Mouse (Mus musculus): Measurements from ENCODE around the gene Mlxip. TPM values are rescaled to one million over a fixed set of nuclear protein-coding genes. Genes with fewer than 3 reads are reported as not detected.

The Mlxip gene
- polyA plus RNA-seq (2014; fragmentation: Nextera tagmentation; extraction: Ambion mirVana): 26.5 and 29.1 TPM in 2 replicates

- Histone ChIP-seq H3K27ac (ENCODE audit: low read depth) (peak within 1 kb of the TSS; percentile 85), H3K27me3 (replicated peaks; ENCODE audit: control insufficient read depth, insufficient read depth, low read length) (no peaks in the 10 kb centered on the region)
- under 1% methylated on average over 50 of the region's 50 CpGs for WGBS
These were observed at the start of gene Mlxip for GRCm38 (mm10) chr5:123394303-123394956. TSS of gene Mlxip (plus strand) at chr5:123394798.

GRCm38 (mm10) chr5:123344963-123345852 lies 49.4 kb upstream of the Mlxip start:
- H3K27me3 ChIP-seq (replicated peaks; ENCODE audit: control insufficient read depth, insufficient read depth, low read length): no peaks in the 10 kb centered on the region
- peak overlapping the region; percentile 94 for H3K9ac ChIP-seq (ENCODE audit: low read length)
- peak overlapping the region; percentile 98 for H3K27ac ChIP-seq (ENCODE audit: low read depth)
- WGBS: under 1% methylated on average over 79 of the region's 87 CpGs
- peak overlapping the region; percentile 79 for H3K4me2 ChIP-seq (ENCODE audit: low read length)
- H3K4me3 ChIP-seq (ENCODE audit: low read depth, low read length): peak overlapping the region; percentile 90
- H3K4me1 ChIP-seq (replicated peaks; ENCODE audit: control insufficient read depth, insufficient read depth, low read length): peaks cover 17% of the 10 kb centered on the region
- DNase-seq (ENCODE audit: low spot score): peak; percentile 84
- ATAC-seq (replicated peaks; ENCODE audit: low FRiP score, low TSS enrichment, low read depth): peak; percentile 37
- no peaks in the 10 kb centered on the region for H3K36me3 ChIP-seq (ENCODE audit: control insufficient read depth, insufficient read depth, low read length)
- H3K9me3 ChIP-seq (ENCODE audit: control insufficient read depth, low read length): no peaks in the 10 kb centered on the region

More at GRCm38 (mm10) chr5:123394303-123394956, at the start of gene Mlxip:
- Histone ChIP-seq H3K4me1 (replicated peaks; ENCODE audit: control insufficient read depth, insufficient read depth, low read length) (peaks cover 26% of the 10 kb centered on the region), H3K9me3 (ENCODE audit: control insufficient read depth, low read length) (no peaks in the 10 kb centered on the region), H3K36me3 (ENCODE audit: control insufficient read depth, insufficient read depth, low read length) (no peaks in the 10 kb centered on the region), H3K4me3 (ENCODE audit: low read depth, low read length) (peak within 1 kb of the TSS; percentile 78), H3K9ac (ENCODE audit: low read length) (peak within 1 kb of the TSS; percentile 88), H3K4me2 (ENCODE audit: low read length) (peak within 1 kb of the TSS; percentile 79)
- ATAC-seq (replicated peaks; ENCODE audit: low FRiP score, low TSS enrichment, low read depth) (peak; percentile 98), DNase-seq (ENCODE audit: low spot score) (peak; percentile 94)

- Histone ChIP-seq H3K9ac (ENCODE audit: low read length) (peak overlapping the region; percentile 94), H3K4me2 (ENCODE audit: low read length) (peak overlapping the region; percentile 79), H3K27me3 (replicated peaks; ENCODE audit: control insufficient read depth, insufficient read depth, low read length) (no peaks in the 10 kb centered on the region), H3K36me3 (ENCODE audit: control insufficient read depth, insufficient read depth, low read length) (no peaks in the 10 kb centered on the region), H3K9me3 (ENCODE audit: control insufficient read depth, low read length) (no peaks in the 10 kb centered on the region), H3K4me1 (replicated peaks; ENCODE audit: control insufficient read depth, insufficient read depth, low read length) (peaks cover 17% of the 10 kb centered on the region), H3K27ac (ENCODE audit: low read depth) (peak overlapping the region; percentile 98), H3K4me3 (ENCODE audit: low read depth, low read length) (peak overlapping the region; percentile 90)
- DNase-seq (ENCODE audit: low spot score) (peak; percentile 86), ATAC-seq (replicated peaks; ENCODE audit: low FRiP score, low TSS enrichment, low read depth) (0 out of 2 replicates have a peak, but pooled peaks have one; percentile 13)
- 2% methylated on average over 22 of the region's 22 CpGs for WGBS
These were observed 48.5 kb upstream of the Mlxip start for GRCm38 (mm10) chr5:123345853-123346654.

DNA sequence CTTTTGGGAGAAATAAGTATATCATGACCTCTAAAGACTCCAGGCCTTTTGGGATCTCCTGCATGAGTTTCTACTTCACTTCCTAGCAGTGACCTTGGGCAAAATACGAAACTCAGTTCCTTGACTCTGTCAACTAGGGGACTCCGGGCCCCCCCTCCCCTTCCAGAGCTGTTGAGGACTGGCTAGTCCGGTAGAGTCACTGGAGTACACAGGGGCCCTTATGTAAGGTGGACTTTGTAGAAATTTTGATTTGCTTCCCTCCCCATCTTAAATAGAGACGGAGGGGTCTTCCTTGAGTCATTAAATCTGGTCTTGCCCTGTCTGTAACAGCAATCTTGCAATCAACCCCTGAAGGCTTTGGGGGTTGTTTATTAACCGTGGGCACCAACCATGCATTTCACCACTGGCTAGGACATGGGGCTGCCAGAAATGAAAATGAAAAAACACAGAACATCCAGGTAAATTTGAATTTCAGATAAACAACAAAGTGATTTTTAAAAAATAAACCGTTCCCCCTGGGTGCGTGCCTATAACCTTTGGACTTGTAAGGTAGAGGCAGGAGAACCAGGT lies 47.8 kb upstream of the Mlxip start:
- Histone ChIP-seq H3K27ac (ENCODE audit: low read depth) (peak overlapping the region; percentile 98), H3K4me3 (ENCODE audit: low read depth, low read length) (peak overlapping the region; percentile 90), H3K9me3 (ENCODE audit: control insufficient read depth, low read length) (no peaks in the 10 kb centered on the region), H3K36me3 (ENCODE audit: control insufficient read depth, insufficient read depth, low read length) (peaks cover 2% of the 10 kb centered on the region; the same call in 1 of the 2 replicates), H3K4me1 (replicated peaks; ENCODE audit: control insufficient read depth, insufficient read depth, low read length) (peaks cover 17% of the 10 kb centered on the region), H3K9ac (ENCODE audit: low read length) (peak overlapping the region; percentile 94), H3K4me2 (ENCODE audit: low read length) (peak overlapping the region; percentile 79), H3K27me3 (replicated peaks; ENCODE audit: control insufficient read depth, insufficient read depth, low read length) (no peaks in the 10 kb centered on the region)
- ATAC-seq (replicated peaks; ENCODE audit: low FRiP score, low TSS enrichment, low read depth) (no peak), DNase-seq (ENCODE audit: low spot score) (no peak)
- 54% methylated on average over 7 of the region's 7 CpGs for WGBS

DNA sequence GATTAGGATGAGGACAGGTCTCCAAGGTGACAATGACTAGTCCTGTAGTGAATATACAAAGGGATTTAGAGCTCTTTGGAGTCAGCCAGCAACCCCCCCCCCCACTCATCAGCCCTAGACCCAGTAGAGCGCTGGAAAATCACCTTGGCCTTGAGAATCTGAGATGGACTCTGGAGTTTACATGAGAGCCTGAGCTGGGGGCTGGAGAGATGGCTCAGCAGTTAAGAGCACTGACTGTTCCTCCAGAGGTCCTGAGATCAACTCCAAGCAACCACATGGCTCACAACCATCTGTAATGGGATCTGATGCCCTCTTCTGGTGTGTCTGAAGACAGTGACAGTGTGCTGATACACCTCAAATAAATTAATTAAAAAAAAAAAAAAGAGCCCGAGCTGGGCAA lies 46.6 kb upstream of the Mlxip start:
- Histone ChIP-seq H3K4me3 (ENCODE audit: low read depth, low read length) (no peak overlapping the region), H3K4me2 (ENCODE audit: low read length) (no peak overlapping the region), H3K27ac (ENCODE audit: low read depth) (no peak overlapping the region), H3K9ac (ENCODE audit: low read length) (no peak overlapping the region), H3K9me3 (ENCODE audit: control insufficient read depth, low read length) (no peaks in the 10 kb centered on the region), H3K4me1 (replicated peaks; ENCODE audit: control insufficient read depth, insufficient read depth, low read length) (peaks cover 17% of the 10 kb centered on the region), H3K27me3 (replicated peaks; ENCODE audit: control insufficient read depth, insufficient read depth, low read length) (no peaks in the 10 kb centered on the region), H3K36me3 (ENCODE audit: control insufficient read depth, insufficient read depth, low read length) (peaks cover 11% of the 10 kb centered on the region)
- DNase-seq (ENCODE audit: low spot score): no peak
- ATAC-seq (replicated peaks; ENCODE audit: low FRiP score, low TSS enrichment, low read depth): no peak
- 71% methylated on average over 2 of the region's 2 CpGs for WGBS

DNA sequence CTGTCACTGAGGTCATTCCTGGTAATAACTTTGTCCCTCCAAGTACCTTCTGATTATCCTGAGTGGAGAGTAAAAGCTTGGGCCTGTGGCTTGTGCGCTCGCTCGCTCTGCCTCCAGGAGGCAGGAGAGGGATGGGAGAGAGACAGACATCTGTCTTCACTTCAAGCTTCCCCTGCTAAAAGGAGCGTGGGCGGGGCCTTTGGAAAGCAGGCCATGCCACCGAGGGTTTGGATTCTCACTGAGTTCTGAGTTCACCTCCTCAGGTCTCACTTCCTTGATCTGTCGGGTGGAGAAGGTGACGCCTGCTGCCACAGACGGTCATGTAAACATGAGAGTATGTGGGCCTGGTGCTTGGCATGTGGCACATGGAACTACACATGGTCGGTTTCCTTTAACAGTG lies 44.2 kb upstream of the Mlxip start:
- H3K4me1 ChIP-seq (replicated peaks; ENCODE audit: control insufficient read depth, insufficient read depth, low read length): peaks cover 13% of the 10 kb centered on the region
- DNase-seq (ENCODE audit: low spot score) (no peak), ATAC-seq (replicated peaks; ENCODE audit: low FRiP score, low TSS enrichment, low read depth) (no peak)
- H3K4me2 ChIP-seq (ENCODE audit: low read length): no peak overlapping the region
- no peaks in the 10 kb centered on the region for H3K9me3 ChIP-seq (ENCODE audit: control insufficient read depth, low read length)
- no peak overlapping the region for H3K9ac ChIP-seq (ENCODE audit: low read length)
- no peak overlapping the region for H3K27ac ChIP-seq (ENCODE audit: low read depth)
- H3K27me3 ChIP-seq (replicated peaks; ENCODE audit: control insufficient read depth, insufficient read depth, low read length): no peaks in the 10 kb centered on the region
- WGBS: 68% methylated on average over 10 of the region's 10 CpGs
- no peak overlapping the region for H3K4me3 ChIP-seq (ENCODE audit: low read depth, low read length)
- H3K36me3 ChIP-seq (ENCODE audit: control insufficient read depth, insufficient read depth, low read length): peaks cover 22% of the 10 kb centered on the region

- Histone ChIP-seq H3K4me1 (replicated peaks; ENCODE audit: control insufficient read depth, insufficient read depth, low read length) (no peaks in the 10 kb centered on the region), H3K9ac (ENCODE audit: low read length) (no peak overlapping the region), H3K36me3 (ENCODE audit: control insufficient read depth, insufficient read depth, low read length) (peaks cover 77% of the 10 kb centered on the region), H3K4me3 (ENCODE audit: low read depth, low read length) (no peak overlapping the region), H3K27me3 (replicated peaks; ENCODE audit: control insufficient read depth, insufficient read depth, low read length) (no peaks in the 10 kb centered on the region), H3K9me3 (ENCODE audit: control insufficient read depth, low read length) (no peaks in the 10 kb centered on the region), H3K27ac (ENCODE audit: low read depth) (no peak overlapping the region), H3K4me2 (ENCODE audit: low read length) (no peak overlapping the region)
- 74% methylated on average over 11 of the region's 11 CpGs for WGBS
- no peak for ATAC-seq (replicated peaks; ENCODE audit: low FRiP score, low TSS enrichment, low read depth)
- DNase-seq (ENCODE audit: low spot score): no peak
These were observed 38.7 kb upstream of the Mlxip start for GRCm38 (mm10) chr5:123355918-123356317.

GRCm38 (mm10) chr5:123357253-123357652 lies 37.3 kb upstream of the Mlxip start:
- Histone ChIP-seq H3K4me1 (replicated peaks; ENCODE audit: control insufficient read depth, insufficient read depth, low read length) (no peaks in the 10 kb centered on the region), H3K4me2 (ENCODE audit: low read length) (no peak overlapping the region), H3K27me3 (replicated peaks; ENCODE audit: control insufficient read depth, insufficient read depth, low read length) (no peaks in the 10 kb centered on the region), H3K36me3 (ENCODE audit: control insufficient read depth, insufficient read depth, low read length) (peaks cover 84% of the 10 kb centered on the region), H3K9ac (ENCODE audit: low read length) (no peak overlapping the region), H3K27ac (ENCODE audit: low read depth) (no peak overlapping the region), H3K4me3 (ENCODE audit: low read depth, low read length) (no peak overlapping the region), H3K9me3 (ENCODE audit: control insufficient read depth, low read length) (no peaks in the 10 kb centered on the region)
- ATAC-seq (replicated peaks; ENCODE audit: low FRiP score, low TSS enrichment, low read depth) (no peak), DNase-seq (ENCODE audit: low spot score) (no peak)
- 92% methylated on average over 4 of the region's 4 CpGs for WGBS
